Mouse (Mus musculus) olfactory bulb, adult 2 months (tissue): Measurements from ENCODE around the gene Tmem210.

Source experiments
- CTCF ChIP-seq: fragments of 200-500 bp; IDR thresholded peaks from 2 replicates; pipeline ENCODE4 v1.5.1; 2012; ENCODE audit warnings: low read depth, mild to moderate bottlenecking, low read length, moderate library complexity; ENCODE audit not compliant: insufficient read depth
- POLR2A ChIP-seq: fragments of 200-500 bp; IDR thresholded peaks from 2 replicates; pipeline ENCODE4 v1.6.1; 2012; ENCODE audit warnings: mild to moderate bottlenecking, low read depth, low read length, moderate library complexity; ENCODE audit not compliant: insufficient read depth

DNA sequence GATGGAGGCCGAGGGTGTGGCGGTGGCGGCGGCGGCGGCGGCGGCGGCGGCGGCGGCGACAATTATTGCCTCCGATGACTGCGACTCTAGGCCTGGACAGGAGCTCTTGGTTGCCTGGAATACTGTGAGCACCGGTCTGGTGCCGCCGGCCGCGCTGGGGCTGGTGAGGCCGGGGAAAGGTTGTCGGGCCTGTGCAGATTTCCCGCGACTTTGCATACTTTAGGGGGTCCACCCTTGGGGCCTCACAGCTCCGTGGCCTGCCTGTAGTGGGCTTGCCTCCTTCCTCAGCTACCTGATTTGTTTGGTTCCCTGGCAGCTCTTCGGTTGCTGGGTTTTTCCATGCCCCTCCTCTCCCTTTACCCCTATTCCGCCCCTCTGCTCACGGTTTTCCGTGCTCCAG is 15.4 kb upstream of the Tmem210 start:
- TF ChIP-seq POLR2A (no peak; the same call in 1 of the 2 replicates), CTCF (0 out of 2 replicates have a peak, but pooled peaks have one; percentile 4)
